Mouse (Mus musculus) natural killer cell, adult 2 months (primary cell): ENCODE measurements around the gene Mtmr12.

Source experiments
- DNase-seq, 2 experiments: peaks; one replicate each; pipeline ENCODE4 v3.0.0; 2022; ENCODE audit warnings: low spot score in 2 of 2

Mtmr12 gene

GRCm38 (mm10) chr15:12321091-12321787 lies 116.4 kb downstream of the Mtmr12 start, which contains the start of gene Golph3:
Gene Golph3, plus strand, starts transcription at chr15:12321450.
- DNase-seq, result peak; percentile 90 to 91

- peak; percentile 5 to 23 for DNase-seq
Observed at GRCm38 (mm10) chr15:12321788-12322621, 117.2 kb downstream of the Mtmr12 start, which contains the start of gene 1810049J17Rik. Gene 1810049J17Rik, minus strand, starts transcription at chr15:12321899.

- DNase-seq, result no peak
Observed at GRCm38 (mm10) chr15:12322676-12323402, 118.0 kb downstream of the Mtmr12 start.
